Mouse (Mus musculus): ENCODE results near the gene Col5a2. TPM values are rescaled to one million over a fixed set of nuclear protein-coding genes. Genes with fewer than 3 reads are reported as not detected.
"Not testable (repeated sequence)": the region's sequence is repeated elsewhere in the genome, so short reads cannot be mapped to it uniquely, and the experiment has no call there.

Gene Col5a2
- 44.7 and 50.3 TPM in 2 replicates for polyA plus RNA-seq (2015; fragmentation: Nextera tagmentation; extraction: Ambion mirVana)

DNA sequence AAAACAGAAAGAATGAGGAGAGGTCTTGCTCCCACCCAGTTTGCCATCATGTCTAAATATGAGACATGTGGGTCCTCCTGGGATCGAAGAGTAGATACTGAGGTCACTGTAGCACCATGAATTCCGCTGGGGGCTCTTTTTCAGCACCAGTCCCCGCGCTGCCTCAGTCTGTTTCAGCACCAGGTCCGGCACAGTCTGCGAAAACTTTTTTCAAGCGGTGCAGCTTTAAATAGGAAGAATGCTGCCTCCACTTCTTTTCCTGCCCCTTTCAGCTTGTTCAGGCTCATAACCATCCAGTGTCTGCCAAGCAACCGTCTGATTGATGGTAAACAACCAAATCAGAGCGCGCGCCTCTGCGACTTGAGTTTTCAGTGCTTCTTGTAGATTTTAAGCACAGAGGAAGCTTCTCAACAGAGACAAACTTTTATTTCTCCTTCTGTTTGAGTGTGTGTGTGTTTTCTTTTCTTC, at the start of gene Col5a2:
TSS of gene Col5a2 (minus strand) at position 418 of the 468 bp plus-strand sequence.
- WGBS, result 14% methylated on average over 12 of the region's 12 CpGs
- ATAC-seq (replicated peaks; ENCODE audit: extremely low read depth, insufficient read depth, low FRiP score), result peak; percentile 88

DNA sequence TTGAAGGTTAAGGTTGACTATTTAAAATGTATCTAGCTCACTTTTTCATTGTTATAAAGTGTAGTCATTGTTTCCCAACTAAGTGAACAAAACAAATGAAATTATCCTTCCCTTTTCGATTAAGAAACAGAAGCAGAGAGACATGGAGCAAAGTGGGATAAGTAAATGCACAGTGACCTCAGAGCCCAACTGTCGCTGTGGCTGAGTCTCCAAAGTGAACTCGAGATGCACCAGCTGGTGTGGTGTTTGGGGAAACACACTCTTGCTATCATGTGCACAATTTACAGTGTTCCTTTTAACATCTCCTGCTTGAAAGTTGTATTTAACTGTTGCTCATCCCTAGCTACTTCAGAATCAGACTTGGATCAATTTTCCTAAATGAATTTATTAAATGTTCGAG, 47.4 kb upstream of the Col5a2 start:
- no peak overlapping the region for H3K27ac ChIP-seq (ENCODE audit: low read length)
- no peak overlapping the region for H3K9ac ChIP-seq (ENCODE audit: low read length)
- 64% methylated on average over 4 of the region's 4 CpGs for WGBS
- H3K4me1 ChIP-seq (ENCODE audit: control insufficient read depth, insufficient read depth, low read length), result no peaks in the 10 kb centered on the region
- H3K27me3 ChIP-seq (ENCODE audit: control insufficient read depth, insufficient read depth, low read length), result no peaks in the 10 kb centered on the region
- no peak overlapping the region for H3K4me3 ChIP-seq (ENCODE audit: low read length)
- H3K4me2 ChIP-seq (ENCODE audit: low read depth, low read length), result no peak overlapping the region
- ATAC-seq (replicated peaks; ENCODE audit: extremely low read depth, insufficient read depth, low FRiP score), result no peak
- H3K36me3 ChIP-seq (ENCODE audit: control insufficient read depth, insufficient read depth), result no peaks in the 10 kb centered on the region
- H3K9me3 ChIP-seq (replicated peaks; ENCODE audit: control insufficient read depth, low read length), result no peaks in the 10 kb centered on the region

More for the DNA sequence above, at the start of gene Col5a2:
- peak within 1 kb of the TSS; percentile 62 for H3K4me3 ChIP-seq (ENCODE audit: low read length)
- no peaks in the 10 kb centered on the region for H3K27me3 ChIP-seq (ENCODE audit: control insufficient read depth, insufficient read depth, low read length)
- H3K27ac ChIP-seq (ENCODE audit: low read length), result peak within 1 kb of the TSS; percentile 79
- no peaks in the 10 kb centered on the region for H3K9me3 ChIP-seq (replicated peaks; ENCODE audit: control insufficient read depth, low read length)
- H3K4me2 ChIP-seq (ENCODE audit: low read depth, low read length), result peak within 1 kb of the TSS; percentile 65
- no peaks in the 10 kb centered on the region for H3K4me1 ChIP-seq (ENCODE audit: control insufficient read depth, insufficient read depth, low read length)
- H3K36me3 ChIP-seq (ENCODE audit: control insufficient read depth, insufficient read depth), result no peaks in the 10 kb centered on the region
- H3K9ac ChIP-seq (ENCODE audit: low read length), result peak within 1 kb of the TSS; percentile 75

DNA sequence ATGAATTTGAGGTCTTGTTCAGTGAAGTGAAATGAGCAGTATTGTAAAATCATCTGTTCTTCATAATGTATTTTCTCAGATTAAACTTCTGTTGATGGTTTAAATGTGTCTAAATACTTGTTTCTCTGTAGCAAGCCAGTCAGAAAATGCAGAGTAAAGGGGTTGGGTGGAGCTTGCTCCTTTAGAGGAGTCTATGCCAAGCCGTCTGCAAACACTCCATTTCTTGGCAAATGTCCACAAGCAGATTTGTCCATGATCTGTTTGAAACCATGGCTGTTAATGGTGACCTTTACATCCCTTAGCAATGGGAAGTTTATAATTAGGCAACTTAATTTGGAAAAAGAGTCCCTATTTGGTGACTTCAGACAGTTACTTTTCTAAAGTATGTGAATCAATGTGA, 38.8 kb upstream of the Col5a2 start:
- ATAC-seq (replicated peaks; ENCODE audit: extremely low read depth, insufficient read depth, low FRiP score), result no peak

DNA sequence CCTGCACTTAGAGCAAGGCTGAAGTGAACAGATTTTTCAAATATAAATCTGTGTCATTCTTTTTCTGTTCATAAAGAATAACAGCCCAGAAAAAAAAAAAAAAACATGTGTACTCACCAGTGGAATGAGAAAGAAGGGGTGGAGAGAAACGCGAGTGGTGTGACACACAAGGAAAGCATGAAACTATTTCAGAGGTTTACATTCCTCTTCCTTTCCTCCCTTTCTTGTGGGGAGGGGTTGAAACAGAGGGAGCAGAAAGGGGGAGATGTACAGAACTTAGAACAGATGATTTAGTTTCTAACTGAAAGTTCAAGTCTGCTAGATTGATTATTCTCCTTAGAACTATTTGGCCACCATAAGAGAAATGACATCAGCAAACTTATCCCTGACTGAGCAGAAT, 38.1 kb upstream of the Col5a2 start:
- Histone ChIP-seq H3K36me3 (ENCODE audit: control insufficient read depth, insufficient read depth) (no peaks in the 10 kb centered on the region), H3K4me3 (ENCODE audit: low read length) (no peak overlapping the region), H3K27ac (ENCODE audit: low read length) (no peak overlapping the region), H3K9me3 (replicated peaks; ENCODE audit: control insufficient read depth, low read length) (no peaks in the 10 kb centered on the region), H3K4me1 (ENCODE audit: control insufficient read depth, insufficient read depth, low read length) (no peaks in the 10 kb centered on the region), H3K9ac (ENCODE audit: low read length) (no peak overlapping the region), H3K27me3 (ENCODE audit: control insufficient read depth, insufficient read depth, low read length) (no peaks in the 10 kb centered on the region), H3K4me2 (ENCODE audit: low read depth, low read length) (no peak overlapping the region)
- no peak for ATAC-seq (replicated peaks; ENCODE audit: extremely low read depth, insufficient read depth, low FRiP score)
- 45% methylated on average over 2 of the region's 2 CpGs for WGBS

More for the DNA sequence above, 38.8 kb upstream of the Col5a2 start:
- H3K4me3 ChIP-seq (ENCODE audit: low read length), result no peak overlapping the region
- no peaks in the 10 kb centered on the region for H3K27me3 ChIP-seq (ENCODE audit: control insufficient read depth, insufficient read depth, low read length)
- no peak overlapping the region for H3K27ac ChIP-seq (ENCODE audit: low read length)
- H3K9me3 ChIP-seq (replicated peaks; ENCODE audit: control insufficient read depth, low read length), result no peaks in the 10 kb centered on the region
- WGBS, result 13% methylated on average over 1 of the region's 1 CpGs
- H3K9ac ChIP-seq (ENCODE audit: low read length), result no peak overlapping the region
- no peak overlapping the region for H3K4me2 ChIP-seq (ENCODE audit: low read depth, low read length)
- no peaks in the 10 kb centered on the region for H3K36me3 ChIP-seq (ENCODE audit: control insufficient read depth, insufficient read depth)
- H3K4me1 ChIP-seq (ENCODE audit: control insufficient read depth, insufficient read depth, low read length), result no peaks in the 10 kb centered on the region

DNA sequence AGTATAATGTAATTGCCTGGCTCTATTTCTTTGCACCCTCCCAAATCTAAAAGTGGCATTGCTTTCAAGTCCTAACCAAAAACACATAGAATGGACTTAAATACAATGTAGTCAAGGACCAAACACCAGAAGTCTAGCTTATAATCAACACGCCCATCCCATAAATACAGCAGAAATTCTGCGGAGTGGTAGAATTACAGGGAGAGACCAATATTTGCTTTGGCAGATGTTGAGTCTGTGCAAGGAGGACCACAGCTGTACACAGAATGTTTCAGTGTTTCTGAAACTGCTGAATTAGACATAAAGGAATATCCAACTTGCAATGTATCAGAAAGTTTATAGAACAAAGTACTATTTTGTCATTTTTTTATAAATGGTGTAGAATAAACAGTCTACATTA, 28.4 kb upstream of the Col5a2 start:
- Histone ChIP-seq H3K9ac (ENCODE audit: low read length) (no peak overlapping the region), H3K27me3 (ENCODE audit: control insufficient read depth, insufficient read depth, low read length) (no peaks in the 10 kb centered on the region), H3K4me3 (ENCODE audit: low read length) (no peak overlapping the region), H3K36me3 (ENCODE audit: control insufficient read depth, insufficient read depth) (no peaks in the 10 kb centered on the region), H3K4me2 (ENCODE audit: low read depth, low read length) (no peak overlapping the region), H3K9me3 (replicated peaks; ENCODE audit: control insufficient read depth, low read length) (no peaks in the 10 kb centered on the region), H3K4me1 (ENCODE audit: control insufficient read depth, insufficient read depth, low read length) (no peaks in the 10 kb centered on the region), H3K27ac (ENCODE audit: low read length) (no peak overlapping the region)
- ATAC-seq (replicated peaks; ENCODE audit: extremely low read depth, insufficient read depth, low FRiP score), result no peak
- WGBS, result 81% methylated on average over 2 of the region's 2 CpGs

DNA sequence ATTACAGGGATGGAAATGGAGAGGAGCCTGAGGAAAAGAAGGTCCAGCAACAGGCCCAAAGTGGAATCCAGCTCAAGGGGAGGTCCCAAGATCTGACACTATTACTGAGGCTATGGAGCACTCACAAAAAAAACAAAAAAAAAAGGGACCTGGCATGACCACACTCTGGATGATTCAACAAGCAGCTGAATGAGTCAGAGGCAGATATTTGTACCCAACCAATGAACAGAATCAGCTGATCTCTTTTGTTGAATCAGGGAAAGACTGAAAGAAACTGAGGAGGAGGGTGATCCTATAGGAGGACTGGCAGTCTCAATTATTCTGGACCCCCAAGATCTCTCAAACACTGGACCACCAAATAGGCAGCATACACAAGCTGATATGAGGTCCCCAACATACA, 24.4 kb upstream of the Col5a2 start:
- not testable (repeated sequence) for ATAC-seq (replicated peaks; ENCODE audit: extremely low read depth, insufficient read depth, low FRiP score); H3K4me1 ChIP-seq (ENCODE audit: control insufficient read depth, insufficient read depth, low read length); H3K27ac ChIP-seq (ENCODE audit: low read length)

DNA sequence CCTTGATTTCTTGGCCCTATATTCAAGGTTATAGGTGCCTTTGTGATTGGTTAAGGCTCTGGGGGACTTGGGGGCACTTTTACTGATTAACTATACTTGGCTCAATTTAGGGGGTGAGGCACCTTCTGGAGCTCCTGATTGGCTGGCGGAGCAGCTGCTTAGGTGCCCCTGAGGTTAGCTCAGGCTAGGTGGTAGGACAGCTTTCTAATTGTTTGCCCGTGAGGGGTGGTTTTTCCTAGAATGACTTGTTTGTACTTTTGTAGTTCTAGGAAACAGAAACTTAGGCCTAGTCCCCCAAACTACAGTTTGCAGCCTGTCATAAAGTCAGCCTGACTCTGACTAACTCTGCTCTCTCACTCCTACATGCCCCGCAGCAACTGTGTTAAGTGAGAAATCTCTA, 20.5 kb upstream of the Col5a2 start:
- Histone ChIP-seq H3K4me1 (ENCODE audit: control insufficient read depth, insufficient read depth, low read length) (no peaks in the 10 kb centered on the region), H3K9me3 (replicated peaks; ENCODE audit: control insufficient read depth, low read length) (no peaks in the 10 kb centered on the region), H3K9ac (ENCODE audit: low read length) (no peak overlapping the region), H3K27ac (ENCODE audit: low read length) (no peak overlapping the region), H3K27me3 (ENCODE audit: control insufficient read depth, insufficient read depth, low read length) (no peaks in the 10 kb centered on the region), H3K36me3 (ENCODE audit: control insufficient read depth, insufficient read depth) (no peaks in the 10 kb centered on the region), H3K4me3 (ENCODE audit: low read length) (no peak overlapping the region), H3K4me2 (ENCODE audit: low read depth, low read length) (no peak overlapping the region)
- no peak for ATAC-seq (replicated peaks; ENCODE audit: extremely low read depth, insufficient read depth, low FRiP score)
- 87% methylated on average over 3 of the region's 3 CpGs for WGBS

More for the DNA sequence above, 24.4 kb upstream of the Col5a2 start:
- not testable (repeated sequence) for H3K9me3 ChIP-seq (replicated peaks; ENCODE audit: control insufficient read depth, low read length); H3K4me2 ChIP-seq (ENCODE audit: low read depth, low read length); H3K4me3 ChIP-seq (ENCODE audit: low read length); H3K36me3 ChIP-seq (ENCODE audit: control insufficient read depth, insufficient read depth); H3K9ac ChIP-seq (ENCODE audit: low read length); H3K27me3 ChIP-seq (ENCODE audit: control insufficient read depth, insufficient read depth, low read length)

DNA sequence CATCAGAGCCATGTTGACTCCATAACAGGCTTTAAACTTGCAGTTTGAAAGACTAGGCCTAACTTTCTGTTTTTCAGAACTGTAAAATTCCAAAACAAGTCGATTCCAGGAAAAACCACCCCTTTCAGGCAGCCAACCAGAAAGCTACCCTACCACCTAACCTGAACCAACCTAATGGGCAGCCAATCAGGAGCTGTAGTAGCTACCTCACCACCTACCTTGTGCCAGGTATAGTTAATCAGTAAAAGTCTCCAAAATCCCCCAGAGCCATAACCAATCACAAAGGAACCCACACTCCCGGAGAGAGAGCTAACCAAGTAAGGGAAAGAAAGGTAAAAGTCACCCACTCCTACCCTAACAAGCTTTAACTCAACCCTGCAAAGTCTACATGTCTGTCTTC, 18.4 kb upstream of the Col5a2 start:
- Histone ChIP-seq H3K36me3 (ENCODE audit: control insufficient read depth, insufficient read depth) (no peaks in the 10 kb centered on the region), H3K9me3 (replicated peaks; ENCODE audit: control insufficient read depth, low read length) (no peaks in the 10 kb centered on the region), H3K4me3 (ENCODE audit: low read length) (no peak overlapping the region), H3K27me3 (ENCODE audit: control insufficient read depth, insufficient read depth, low read length) (no peaks in the 10 kb centered on the region), H3K4me2 (ENCODE audit: low read depth, low read length) (no peak overlapping the region), H3K9ac (ENCODE audit: low read length) (no peak overlapping the region), H3K4me1 (ENCODE audit: control insufficient read depth, insufficient read depth, low read length) (no peaks in the 10 kb centered on the region), H3K27ac (ENCODE audit: low read length) (no peak overlapping the region)
- ATAC-seq (replicated peaks; ENCODE audit: extremely low read depth, insufficient read depth, low FRiP score), result no peak
- 75% methylated on average over 2 of the region's 2 CpGs for WGBS

DNA sequence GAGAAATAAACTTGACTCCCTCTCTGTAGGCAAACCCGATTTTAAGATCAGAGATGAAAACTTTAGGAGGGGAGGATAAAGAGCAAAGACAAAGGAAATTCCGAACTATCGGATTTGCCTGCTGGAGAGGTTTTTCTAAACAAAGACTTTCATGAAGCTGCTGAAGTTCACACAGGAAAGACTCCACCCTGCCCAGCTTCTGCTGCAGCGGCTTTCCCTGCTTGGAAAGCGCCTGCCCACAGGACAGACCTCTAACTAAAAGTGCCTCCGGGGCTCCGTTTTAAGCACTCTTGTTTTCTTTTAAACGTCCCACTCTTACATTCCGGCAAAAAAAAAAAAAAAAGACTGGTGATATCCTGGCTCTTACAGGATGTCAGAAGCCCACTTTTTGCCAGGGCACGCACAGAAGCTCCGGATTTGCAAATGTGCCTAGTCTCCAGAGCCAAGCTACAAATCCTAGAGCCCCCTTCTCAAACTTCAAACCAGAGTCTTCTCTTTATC, 791 bp downstream of the Col5a2 start:
- peak overlapping the region; percentile 65 for H3K4me2 ChIP-seq (ENCODE audit: low read depth, low read length)
- H3K4me1 ChIP-seq (ENCODE audit: control insufficient read depth, insufficient read depth, low read length), result no peaks in the 10 kb centered on the region
- WGBS, result 6% methylated on average over 11 of the region's 11 CpGs
- no peaks in the 10 kb centered on the region for H3K36me3 ChIP-seq (ENCODE audit: control insufficient read depth, insufficient read depth)
- no peaks in the 10 kb centered on the region for H3K9me3 ChIP-seq (replicated peaks; ENCODE audit: control insufficient read depth, low read length)
- peak overlapping the region; percentile 75 for H3K9ac ChIP-seq (ENCODE audit: low read length)
- H3K27ac ChIP-seq (ENCODE audit: low read length), result peak overlapping the region; percentile 79
- no peaks in the 10 kb centered on the region for H3K27me3 ChIP-seq (ENCODE audit: control insufficient read depth, insufficient read depth, low read length)
- ATAC-seq (replicated peaks; ENCODE audit: extremely low read depth, insufficient read depth, low FRiP score), result peak; percentile 63; the same call in 1 of the 2 replicates
- H3K4me3 ChIP-seq (ENCODE audit: low read length), result peak overlapping the region; percentile 62
